Mouse (Mus musculus) heart, postnatal 25 days (tissue): Measurements from ENCODE around the gene Zfp973. TPM values are rescaled to one million over a fixed set of nuclear protein-coding genes. Genes with fewer than 3 reads are reported as not detected.
"Not testable (repeated sequence)": the region's sequence is repeated elsewhere in the genome, so short reads cannot be mapped to it uniquely, and the experiment has no call there.

Experiments used
- DNase-seq: peaks from one replicate; pipeline ENCODE4 v3.0.0; 2022; ENCODE audit warnings: low spot score
- intact Hi-C: fragments of 180-260 bp; cut with DNase I; formaldehyde crosslinking; loops from one replicate; pipeline ENCODE4 v1.15.1; 2025
- total RNA-seq, 2 experiments: library from RNA; stranded (reverse); gene quantifications; 2 replicates each; pipeline ENCODE4 v1.2.3; 2021

The Zfp973 gene
- total RNA-seq: 10 to 100 TPM; 13.8 to 14.6 TPM

GRCm38 (mm10) chr2:176670222-176670621, at the start of gene Zfp973:
Gene Zfp973 (plus strand): TSS chr2:176670522.
- intact Hi-C loops, DNase-seq: not testable (repeated sequence)

- intact Hi-C loops, DNase-seq: not testable (repeated sequence)
Observed at GRCm38 (mm10) chr2:176636244-176636643, 34.1 kb upstream of the Zfp973 start, which contains the start of gene Gm14308. Gene Gm14308 (minus strand): TSS chr2:176636344.

- peak; percentile 1 for DNase-seq
- intact Hi-C loops: not testable (repeated sequence)
Observed at GRCm38 (mm10) chr2:176708051-176708450, 37.7 kb downstream of the Zfp973 start, which contains the start of gene Gm14305. Gene Gm14305 (plus strand): TSS chr2:176708328.

Other genes starting within 250 kb of the Zfp973 start
- 10 to 100 TPM; 21.7 to 22.8 TPM for gene Gm14435, start 246.9 kb upstream of the Zfp973 start, total RNA-seq
- not detected for gene Gm14434, start 183.7 kb upstream of the Zfp973 start, total RNA-seq
- gene Zfp967, start 149.5 kb upstream of the Zfp973 start, total RNA-seq: not detected
- gene Gm14308, start 34.2 kb upstream of the Zfp973 start, total RNA-seq: 1 to 10 TPM in 1 of 2 experiments, not detected in 1; 1.1 TPM
- gene Gm14305, start 37.8 kb downstream of the Zfp973 start, total RNA-seq: 1 to 10 TPM; 5.5 to 8.1 TPM
- 10 to 100 TPM in 1 of 2 experiments, 1 to 10 TPM in 1; 9.3 to 10.5 TPM for gene Gm14295, start 128.1 kb downstream of the Zfp973 start, total RNA-seq
- gene Gm14408, start 160.6 kb downstream of the Zfp973 start, total RNA-seq: not detected